Mouse (Mus musculus): ENCODE results near the gene Pde4b. TPM values are rescaled to one million over a fixed set of nuclear protein-coding genes. Genes with fewer than 3 reads are reported as not detected.

The Pde4b gene
- polyA plus RNA-seq, 1 experiment from 2014 or later, result 14.5 TPM

- Histone ChIP-seq H3K4me3 (no peak overlapping the region), H3K9me3 (replicated peaks) (no peaks in the 10 kb centered on the region), H3K27ac (no peak overlapping the region), H3K27me3 (no peaks in the 10 kb centered on the region), H3K9ac (no peak overlapping the region), H3K4me2 (no peak overlapping the region), H3K4me1 (peaks cover 19% of the 10 kb centered on the region), H3K36me3 (ENCODE audit: poor library complexity, severe bottlenecking) (no peaks in the 10 kb centered on the region)
- WGBS, result 59% methylated on average over 6 of the region's 6 CpGs
- 0 out of 2 replicates have a peak, but pooled peaks have one; percentile 51 for ATAC-seq
Measured at GRCm38 (mm10) chr4:102521434-102521833, 434.1 kb downstream of the Pde4b start.

DNA sequence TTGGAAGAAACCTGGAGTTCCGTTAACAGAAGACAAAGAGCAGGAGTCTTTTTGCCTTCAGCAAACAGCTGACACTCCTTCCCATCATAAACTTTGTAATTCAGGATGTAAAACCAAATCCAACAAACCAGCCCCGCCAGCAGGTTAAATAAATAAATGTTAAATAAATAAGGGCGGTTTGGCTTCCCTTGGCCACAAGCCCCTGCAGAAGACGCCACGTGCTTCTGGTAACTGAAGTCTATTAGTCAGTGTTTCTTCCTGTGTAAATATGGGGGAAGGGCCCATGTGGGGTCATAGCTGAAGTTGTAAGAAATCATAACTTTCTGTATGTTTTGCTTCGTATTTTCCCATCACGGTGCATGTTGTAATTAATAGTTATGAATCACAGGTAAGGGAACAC is 440.0 kb downstream of the Pde4b start:
- 89% methylated on average over 7 of the region's 7 CpGs for WGBS
- peaks cover 18% of the 10 kb centered on the region for H3K4me1 ChIP-seq
- no peaks in the 10 kb centered on the region for H3K27me3 ChIP-seq
- no peak overlapping the region for H3K27ac ChIP-seq
- H3K9ac ChIP-seq, result no peak overlapping the region
- no peaks in the 10 kb centered on the region for H3K36me3 ChIP-seq (ENCODE audit: poor library complexity, severe bottlenecking)
- H3K4me3 ChIP-seq, result no peak overlapping the region
- no peak for ATAC-seq
- H3K4me2 ChIP-seq, result no peak overlapping the region
- H3K9me3 ChIP-seq (replicated peaks), result no peaks in the 10 kb centered on the region

- no peaks in the 10 kb centered on the region for H3K9me3 ChIP-seq (replicated peaks)
- no peak overlapping the region for H3K9ac ChIP-seq
- 95% methylated on average over 4 of the region's 4 CpGs for WGBS
- peaks cover 29% of the 10 kb centered on the region for H3K4me1 ChIP-seq
- no peak overlapping the region for H3K4me3 ChIP-seq
- H3K27ac ChIP-seq, result no peak overlapping the region
- no peak overlapping the region for H3K4me2 ChIP-seq
- no peaks in the 10 kb centered on the region for H3K27me3 ChIP-seq
- no peaks in the 10 kb centered on the region for H3K36me3 ChIP-seq (ENCODE audit: poor library complexity, severe bottlenecking)
- ATAC-seq, result no peak
Measured at GRCm38 (mm10) chr4:102530797-102531196, 443.5 kb downstream of the Pde4b start.

GRCm38 (mm10) chr4:102531729-102532128 is 444.4 kb downstream of the Pde4b start:
- H3K36me3 ChIP-seq (ENCODE audit: poor library complexity, severe bottlenecking), result no peaks in the 10 kb centered on the region
- H3K9ac ChIP-seq, result no peak overlapping the region
- no peaks in the 10 kb centered on the region for H3K9me3 ChIP-seq (replicated peaks)
- ATAC-seq, result no peak
- H3K4me3 ChIP-seq, result no peak overlapping the region
- H3K27me3 ChIP-seq, result no peaks in the 10 kb centered on the region
- no peak overlapping the region for H3K27ac ChIP-seq
- H3K4me2 ChIP-seq, result no peak overlapping the region
- peaks cover 29% of the 10 kb centered on the region for H3K4me1 ChIP-seq
- 83% methylated on average over 4 of the region's 4 CpGs for whole genome bisulfite sequencing

DNA sequence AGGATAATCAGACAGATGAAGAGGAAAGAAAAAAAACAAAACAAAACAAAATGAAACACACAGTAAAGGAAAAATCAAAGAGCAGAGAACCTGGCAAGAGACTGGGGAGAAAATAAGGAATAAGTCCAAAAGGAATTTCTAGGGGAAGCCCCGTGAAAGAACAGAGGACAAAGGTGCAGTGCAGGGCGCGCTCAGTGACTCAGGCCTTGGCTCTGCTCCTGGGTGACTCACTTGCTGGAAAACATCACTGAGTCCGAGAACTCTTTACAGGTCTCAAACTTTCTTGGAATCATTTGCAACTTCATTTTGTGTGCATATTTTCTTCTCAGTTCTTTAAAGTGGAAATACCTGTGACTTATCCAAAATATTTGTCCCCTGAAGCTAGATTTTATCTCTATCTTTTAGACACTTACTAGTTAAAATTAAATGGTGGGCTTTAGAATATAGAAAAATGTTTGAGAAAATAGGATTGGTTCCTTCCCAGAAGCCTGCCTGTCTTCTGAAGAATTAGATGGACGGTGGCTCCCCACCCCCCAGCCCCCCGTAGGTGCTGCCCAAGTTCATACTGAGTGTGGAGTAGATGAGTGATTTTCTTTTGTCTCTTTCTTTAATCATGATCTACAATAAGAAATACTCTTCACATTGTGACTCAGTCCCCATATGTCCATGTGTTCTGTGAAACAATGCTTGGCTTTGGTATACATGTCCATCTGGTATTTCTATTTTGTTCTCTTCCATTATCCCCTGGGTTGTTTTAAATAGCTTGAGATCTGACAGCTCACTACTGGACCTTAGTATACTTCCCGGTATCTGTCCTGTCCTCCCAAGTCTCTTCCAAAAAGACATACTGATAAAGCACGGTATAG is 446.1 kb downstream of the Pde4b start:
- Histone ChIP-seq H3K27me3 (no peaks in the 10 kb centered on the region), H3K4me1 (peaks cover 25% of the 10 kb centered on the region), H3K4me2 (peak overlapping the region; percentile 7; the same call in 1 of the 2 replicates), H3K27ac (peak overlapping the region; percentile 70), H3K9me3 (replicated peaks) (no peaks in the 10 kb centered on the region), H3K4me3 (no peak overlapping the region), H3K36me3 (ENCODE audit: poor library complexity, severe bottlenecking) (no peaks in the 10 kb centered on the region), H3K9ac (no peak overlapping the region)
- ATAC-seq, result peak; percentile 52
- WGBS, result 38% methylated on average over 8 of the region's 8 CpGs

GRCm38 (mm10) chr4:102534049-102534730 is 446.8 kb downstream of the Pde4b start:
- no peaks in the 10 kb centered on the region for H3K27me3 ChIP-seq
- no peaks in the 10 kb centered on the region for H3K36me3 ChIP-seq (ENCODE audit: poor library complexity, severe bottlenecking)
- no peak overlapping the region for H3K9ac ChIP-seq
- WGBS, result 12% methylated on average over 5 of the region's 5 CpGs
- H3K4me3 ChIP-seq, result no peak overlapping the region
- H3K9me3 ChIP-seq (replicated peaks), result no peaks in the 10 kb centered on the region
- H3K4me1 ChIP-seq, result peaks cover 22% of the 10 kb centered on the region
- peak overlapping the region; percentile 70 for H3K27ac ChIP-seq
- peak; percentile 91 for ATAC-seq
- H3K4me2 ChIP-seq, result peak overlapping the region; percentile 7; the same call in 1 of the 2 replicates

GRCm38 (mm10) chr4:102535886-102536285 is 448.5 kb downstream of the Pde4b start:
- H3K4me1 ChIP-seq, result peaks cover 22% of the 10 kb centered on the region
- no peaks in the 10 kb centered on the region for H3K36me3 ChIP-seq (ENCODE audit: poor library complexity, severe bottlenecking)
- WGBS, result 75% methylated on average over 3 of the region's 3 CpGs
- no peak overlapping the region for H3K4me3 ChIP-seq
- H3K4me2 ChIP-seq, result no peak overlapping the region
- H3K27me3 ChIP-seq, result no peaks in the 10 kb centered on the region
- no peak for ATAC-seq
- H3K27ac ChIP-seq, result no peak overlapping the region
- no peaks in the 10 kb centered on the region for H3K9me3 ChIP-seq (replicated peaks)
- no peak overlapping the region for H3K9ac ChIP-seq

DNA sequence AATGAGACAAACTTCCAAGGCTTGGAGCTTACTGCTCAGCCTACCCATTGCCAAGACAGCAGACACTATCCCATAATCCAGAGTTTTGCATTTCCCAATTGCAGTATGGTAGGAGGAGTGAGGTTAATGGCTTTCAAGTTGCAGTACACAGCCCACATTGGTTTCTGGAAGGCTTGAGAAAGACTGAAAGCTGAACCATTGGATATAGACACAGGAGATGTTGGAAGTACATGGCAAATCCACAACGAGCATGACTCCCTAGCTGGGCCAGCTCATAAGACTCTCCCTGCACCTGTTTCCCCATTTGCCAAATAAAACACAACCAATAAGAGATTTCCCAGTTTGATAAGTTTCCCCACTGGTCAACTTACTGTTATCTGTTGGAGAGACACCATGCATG is 450.9 kb downstream of the Pde4b start:
- Histone ChIP-seq H3K9me3 (replicated peaks) (no peaks in the 10 kb centered on the region), H3K36me3 (ENCODE audit: poor library complexity, severe bottlenecking) (no peaks in the 10 kb centered on the region), H3K4me1 (peaks cover 20% of the 10 kb centered on the region), H3K27ac (no peak overlapping the region), H3K27me3 (no peaks in the 10 kb centered on the region), H3K4me2 (no peak overlapping the region), H3K9ac (no peak overlapping the region), H3K4me3 (no peak overlapping the region)
- ATAC-seq, result no peak
- WGBS, result 90% methylated on average over 1 of the region's 1 CpGs

GRCm38 (mm10) chr4:102538793-102539192 is 451.4 kb downstream of the Pde4b start:
- Histone ChIP-seq H3K36me3 (ENCODE audit: poor library complexity, severe bottlenecking) (no peaks in the 10 kb centered on the region), H3K4me3 (no peak overlapping the region), H3K9ac (no peak overlapping the region), H3K4me2 (no peak overlapping the region), H3K27ac (no peak overlapping the region), H3K9me3 (replicated peaks) (no peaks in the 10 kb centered on the region), H3K4me1 (peaks cover 15% of the 10 kb centered on the region), H3K27me3 (no peaks in the 10 kb centered on the region)
- ATAC-seq, result no peak
- 72% methylated on average over 2 of the region's 2 CpGs for WGBS

DNA sequence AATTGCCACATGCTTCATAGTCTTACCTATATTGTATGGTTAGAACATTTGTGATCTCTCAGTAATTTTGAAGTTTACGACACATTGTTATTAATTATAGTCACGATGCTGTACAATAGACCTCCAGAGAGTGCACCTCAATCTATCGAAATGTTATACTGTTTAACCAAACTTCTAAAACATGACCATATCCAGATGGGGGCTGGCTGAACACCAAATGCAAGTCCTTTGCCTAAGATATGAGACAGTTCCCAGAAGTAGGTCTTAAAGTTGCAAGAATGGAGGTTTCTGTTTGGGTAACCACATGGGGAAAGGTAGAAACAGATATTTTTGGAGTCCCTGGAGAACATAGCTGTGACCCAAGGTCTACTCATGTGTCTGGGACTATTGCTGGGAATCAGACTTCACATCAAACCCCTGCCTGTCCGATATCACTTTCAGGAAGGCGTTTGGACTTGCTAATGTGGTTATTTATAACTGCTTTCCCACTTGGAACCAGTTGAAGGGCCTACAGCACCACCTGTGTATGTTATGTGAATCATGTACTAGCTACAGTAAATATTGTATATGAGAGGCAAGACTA is 452.3 kb downstream of the Pde4b start:
- no peak overlapping the region for H3K27ac ChIP-seq
- H3K27me3 ChIP-seq, result no peaks in the 10 kb centered on the region
- ATAC-seq, result no peak
- no peak overlapping the region for H3K4me2 ChIP-seq
- 89% methylated on average over 5 of the region's 5 CpGs for WGBS
- no peak overlapping the region for H3K9ac ChIP-seq
- H3K36me3 ChIP-seq (ENCODE audit: poor library complexity, severe bottlenecking), result no peaks in the 10 kb centered on the region
- peaks cover 6% of the 10 kb centered on the region for H3K4me1 ChIP-seq
- H3K9me3 ChIP-seq (replicated peaks), result no peaks in the 10 kb centered on the region
- no peak overlapping the region for H3K4me3 ChIP-seq

DNA sequence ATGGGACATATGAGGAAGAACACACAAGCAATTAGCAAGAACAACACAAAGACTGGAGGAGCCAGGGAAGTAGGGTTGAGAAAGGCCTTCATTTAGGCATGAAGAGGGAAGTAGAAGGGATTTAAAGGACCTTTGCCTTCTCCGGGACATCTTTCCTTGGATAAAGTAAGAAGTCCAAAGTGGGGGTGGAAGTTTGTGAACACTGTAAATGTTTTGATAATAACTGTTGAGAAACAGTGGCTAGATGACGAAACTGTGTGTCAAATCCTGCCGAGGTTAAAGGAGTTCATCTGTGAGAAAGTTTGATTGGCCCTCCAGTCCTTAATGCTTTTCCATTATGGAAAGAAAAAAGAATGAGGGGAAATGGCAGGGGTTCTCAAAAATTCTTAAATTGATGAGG is 455.6 kb downstream of the Pde4b start:
- Histone ChIP-seq H3K4me1 (no peaks in the 10 kb centered on the region), H3K27me3 (no peaks in the 10 kb centered on the region), H3K9me3 (replicated peaks) (no peaks in the 10 kb centered on the region), H3K27ac (no peak overlapping the region), H3K36me3 (ENCODE audit: poor library complexity, severe bottlenecking) (no peaks in the 10 kb centered on the region), H3K4me2 (no peak overlapping the region), H3K9ac (no peak overlapping the region), H3K4me3 (no peak overlapping the region)
- WGBS, result 93% methylated on average over 3 of the region's 3 CpGs
- no peak for ATAC-seq

- H3K4me3 ChIP-seq, result no peak overlapping the region
- WGBS, result 90% methylated on average over 4 of the region's 4 CpGs
- no peaks in the 10 kb centered on the region for H3K36me3 ChIP-seq (ENCODE audit: poor library complexity, severe bottlenecking)
- no peaks in the 10 kb centered on the region for H3K4me1 ChIP-seq
- no peaks in the 10 kb centered on the region for H3K27me3 ChIP-seq
- no peak overlapping the region for H3K4me2 ChIP-seq
- no peak for ATAC-seq
- no peaks in the 10 kb centered on the region for H3K9me3 ChIP-seq (replicated peaks)
- no peak overlapping the region for H3K9ac ChIP-seq
- no peak overlapping the region for H3K27ac ChIP-seq
Measured at GRCm38 (mm10) chr4:102545226-102545625, 457.9 kb downstream of the Pde4b start.

Measured in forebrain, embryonic 13.5 days (tissue).